In the genomic region with DNA sequence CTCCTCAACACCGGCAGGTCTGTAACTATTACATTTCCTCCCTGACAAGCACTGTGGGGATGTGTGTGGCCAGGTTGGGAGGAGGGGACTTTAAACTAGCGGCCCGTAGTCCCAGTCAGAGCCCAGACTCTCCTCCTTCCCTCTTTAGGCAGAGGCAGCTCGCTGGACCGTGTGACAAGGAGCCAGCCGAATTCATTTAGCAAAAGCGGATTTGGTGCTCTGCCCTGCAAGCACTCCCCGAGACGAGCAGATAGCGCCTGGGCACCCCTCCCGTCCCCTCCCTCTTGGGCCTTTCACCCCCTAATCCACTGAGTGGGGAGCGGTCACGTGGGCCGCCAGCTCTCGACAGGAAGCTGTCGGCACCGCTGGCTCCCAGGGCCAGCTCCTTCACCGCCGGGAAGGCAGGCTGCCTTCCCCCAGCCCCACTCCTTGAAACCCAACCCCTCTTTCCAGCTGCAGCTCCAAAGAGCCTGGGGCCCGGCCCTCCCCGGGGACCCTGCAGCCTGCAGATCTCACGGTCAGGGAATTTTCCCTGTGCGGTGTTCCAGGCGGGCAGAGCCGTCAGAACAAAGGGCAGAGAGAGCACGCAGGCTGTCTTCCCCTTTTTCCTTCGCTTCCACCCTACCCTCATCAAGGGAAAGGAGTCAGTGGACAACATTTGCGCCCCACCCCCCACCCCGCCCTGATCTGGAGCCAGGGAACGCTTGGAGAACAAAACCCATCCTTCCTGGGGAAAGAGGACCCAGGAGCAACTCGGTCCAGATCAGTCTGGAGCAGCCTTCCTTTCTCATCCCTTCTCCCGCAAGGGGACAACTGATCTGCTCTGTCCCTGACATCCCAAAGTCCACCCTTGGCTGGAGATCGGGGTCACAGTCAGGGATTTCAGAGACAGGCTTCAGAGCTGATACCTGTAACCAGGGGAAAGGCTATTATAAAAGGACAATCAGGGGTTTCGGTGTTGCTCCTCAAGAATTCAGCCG, we compare ENCODE assay signal across 8 mouse cellular contexts.
DNase-seq lines count a peak whose midpoint lies in the region; ATAC-seq and TF ChIP-seq lines count a peak whose summit lies in the region.

No protein-coding gene starts in this region.

- H3K36me3 ChIP-seq in MEL (ENCODE audit: control insufficient read depth in 1 of 2, insufficient read depth in 2 of 2, low read length in 2 of 2), result no peaks in the 10 kb centered on the region
- no peaks in the 10 kb centered on the region for H3K36me3 ChIP-seq in forebrain, embryonic 15.5 days
- H3K36me3 ChIP-seq in lung, embryonic 14.5 days (ENCODE audit: insufficient read depth), result no peaks in the 10 kb centered on the region
- no peaks in the 10 kb centered on the region for H3K36me3 ChIP-seq in neural tube, embryonic 15.5 days

- no peak for TF ChIP-seq EP300 in MEL (IDR thresholded peaks at IDR 0.05; ENCODE audit: low read depth in 1 of 2, low read length in 2 of 2)

- no peaks in the 10 kb centered on the region for H3K79me2 ChIP-seq in MEL (ENCODE audit: control insufficient read depth, insufficient read depth, low read length, poor library complexity)

- H3K27me3 ChIP-seq in MEL (ENCODE audit: control insufficient read depth in 1 of 2, insufficient read depth in 2 of 2, low read length in 2 of 2), result peaks cover 3 to 4% of the 10 kb centered on the region in 2 experiments; a peak in 3 of 4 replicates
- no peaks in the 10 kb centered on the region for H3K27me3 ChIP-seq in forebrain, embryonic 15.5 days
- H3K27me3 ChIP-seq in lung, embryonic 14.5 days (ENCODE audit: insufficient read depth, low read length), result no peaks in the 10 kb centered on the region
- 0 out of 2 replicates have a peak, but pooled peaks cover 6% of the 10 kb centered on the region for H3K27me3 ChIP-seq in neural tube, embryonic 15.5 days (replicated peaks)

- peak overlapping the region; percentile 83 for H3K9ac ChIP-seq in MEL (ENCODE audit: control insufficient read depth, low read depth, low read length, poor library complexity, severe bottlenecking)
- H3K9ac ChIP-seq in forebrain, embryonic 15.5 days (replicated peaks), result peak overlapping the region; percentile 69
- peak overlapping the region; percentile 63 for H3K9ac ChIP-seq in lung, embryonic 14.5 days
- peak overlapping the region; percentile 70 for H3K9ac ChIP-seq in neural tube, embryonic 15.5 days (replicated peaks)

- peak; percentile 46 to 58; a peak in 2 of 4 replicates for TF ChIP-seq POLR2A in MEL (IDR thresholded peaks at IDR 0.05; ENCODE audit: control insufficient read depth in 1 of 2, insufficient read depth in 1 of 2, low read depth in 1 of 2, low read length in 2 of 2, poor library complexity in 1 of 2)

- peak overlapping the region; percentile 94 for H3K4me2 ChIP-seq in forebrain, embryonic 15.5 days (replicated peaks)
- H3K4me2 ChIP-seq in lung, embryonic 14.5 days, result peak overlapping the region; percentile 76
- peak overlapping the region; percentile 86 for H3K4me2 ChIP-seq in neural tube, embryonic 15.5 days

- WGBS in forebrain, embryonic 15.5 days, result 2% methylated on average over 35 of the region's 35 CpGs
- WGBS in lung, embryonic 14.5 days, result 3% methylated on average over 35 of the region's 35 CpGs
- WGBS in neural tube, embryonic 15.5 days, result 3% methylated on average over 35 of the region's 35 CpGs

- no peak overlapping the region for H3K27ac ChIP-seq in MEL (ENCODE audit: control insufficient read depth, low read depth, low read length)
- peak overlapping the region; percentile 80 for H3K27ac ChIP-seq in forebrain, embryonic 15.5 days (replicated peaks)
- peak overlapping the region; percentile 95 for H3K27ac ChIP-seq in lung, embryonic 14.5 days (ENCODE audit: low read depth)
- peak overlapping the region; percentile 80 for H3K27ac ChIP-seq in neural tube, embryonic 15.5 days (replicated peaks)

- peaks cover 3 to 9% of the 10 kb centered on the region in 2 experiments; a peak in 3 of 4 replicates for H3K4me1 ChIP-seq in MEL (ENCODE audit: control insufficient read depth in 1 of 2, insufficient read depth in 2 of 2, low read length in 2 of 2)
- peaks cover 14% of the 10 kb centered on the region for H3K4me1 ChIP-seq in forebrain, embryonic 15.5 days
- peaks cover 26% of the 10 kb centered on the region for H3K4me1 ChIP-seq in lung, embryonic 14.5 days (ENCODE audit: insufficient read depth)
- peaks cover 20% of the 10 kb centered on the region for H3K4me1 ChIP-seq in neural tube, embryonic 15.5 days

- no peak for TF ChIP-seq RAD21 in MEL (IDR thresholded peaks at IDR 0.05; ENCODE audit: low read depth, low read length)

- peak; percentile 86 for ATAC-seq in forebrain, embryonic 15.5 days (replicated peaks)
- ATAC-seq in lung, embryonic 14.5 days (ENCODE audit: insufficient read depth), result peak; percentile 88
- peak; percentile 90 for ATAC-seq in neural tube, embryonic 15.5 days (ENCODE audit: low FRiP score)

- intact Hi-C loops in heart, postnatal 14 days (cut with DNase I), result no loop called here

- no peaks in the 10 kb centered on the region for H3K9me3 ChIP-seq in MEL (replicated peaks; ENCODE audit: insufficient read depth, low read length)
- H3K9me3 ChIP-seq in forebrain, embryonic 15.5 days, result no peaks in the 10 kb centered on the region
- no peaks in the 10 kb centered on the region for H3K9me3 ChIP-seq in lung, embryonic 14.5 days (ENCODE audit: low read depth, low read length)
- no peaks in the 10 kb centered on the region for H3K9me3 ChIP-seq in neural tube, embryonic 15.5 days (replicated peaks)

- H3K4me3 ChIP-seq in MEL (ENCODE audit: control insufficient read depth in 1 of 2, insufficient read depth in 1 of 2, low read depth in 2 of 2, low read length in 2 of 2), result peak overlapping the region; percentile 52 to 57
- H3K4me3 ChIP-seq in forebrain, embryonic 15.5 days, result peak overlapping the region; percentile 48
- peak overlapping the region; percentile 30 for H3K4me3 ChIP-seq in lung, embryonic 14.5 days (ENCODE audit: low read depth, low read length)
- peak overlapping the region; percentile 44 for H3K4me3 ChIP-seq in neural tube, embryonic 15.5 days (replicated peaks)

- DNase-seq in MEL (ENCODE audit: low read depth, low spot score), result peak; percentile 80
- peak; percentile 45 to 54 for DNase-seq in cerebellum, adult 18-20 months
- peak; percentile 74 to 78 for DNase-seq in heart, postnatal 14 days
- peak; percentile 76 to 85 for DNase-seq in kidney, postnatal 4 days
- DNase-seq in lung, embryonic 14.5 days, result peak; percentile 86
- DNase-seq in thymus, adult 18-20 months, result peak; percentile 73 to 75

- no peak for TF ChIP-seq CTCF in MEL (IDR thresholded peaks at IDR 0.05 in 2 of 3, conservative IDR thresholded peaks at IDR 0.05 in 1 of 3; ENCODE audit: control insufficient read depth in 1 of 3, insufficient read depth in 1 of 3, low read depth in 2 of 3, low read length in 3 of 3, poor library complexity in 1 of 3, severe bottlenecking in 1 of 3)
- no peak for TF ChIP-seq CTCF in lung, embryonic 14.5 days (IDR thresholded peaks at IDR 0.05; ENCODE audit: low read depth)

TF ChIP-seq in MEL, 35 proteins besides CTCF, POLR2A, EP300 and RAD21:
- 0 out of 2 replicates have a peak, but pooled peaks have one; percentile 5 for TF ChIP-seq ETS1 (IDR thresholded peaks at IDR 0.05; ENCODE audit: low read depth, low read length)
- TF ChIP-seq MAX (IDR thresholded peaks at IDR 0.05; ENCODE audit: low read length), result peak; percentile 84
- peak; percentile 54; the same call in 1 of the 2 replicates for TF ChIP-seq SIN3A (IDR thresholded peaks at IDR 0.05; ENCODE audit: low read length)
- peak; percentile 97 for TF ChIP-seq USF1 (IDR thresholded peaks at IDR 0.05; ENCODE audit: low read depth, low read length)
- peak; percentile 87; the same call in 1 of the 2 replicates for TF ChIP-seq MAZ (IDR thresholded peaks at IDR 0.05; ENCODE audit: low read depth, low read length)
- TF ChIP-seq SMC3 (IDR thresholded peaks at IDR 0.05; ENCODE audit: low read depth, low read length), result no peak
- no peak for TF ChIP-seq ZNF384 (IDR thresholded peaks at IDR 0.05; ENCODE audit: low read depth, low read length)
- TF ChIP-seq TBP (IDR thresholded peaks at IDR 0.05; ENCODE audit: low read depth, low read length), result peak; percentile 29; the same call in 1 of the 2 replicates
- no peak for TF ChIP-seq ELF1 (IDR thresholded peaks at IDR 0.05; ENCODE audit: low read depth, low read length)
- TF ChIP-seq USF2 (IDR thresholded peaks at IDR 0.05; ENCODE audit: borderline replicate concordance in 1 of 2, insufficient read depth in 1 of 2, low read depth in 1 of 2, low read length in 2 of 2), result peak; percentile 38 to 80; a peak in 3 of 4 replicates
- peak; percentile 36; the same call in 1 of the 2 replicates for TF ChIP-seq MXI1 (IDR thresholded peaks at IDR 0.05; ENCODE audit: low read depth, low read length)
